Mouse (Mus musculus): ENCODE measurements around the gene Trim24.

Gene Trim24

DNA sequence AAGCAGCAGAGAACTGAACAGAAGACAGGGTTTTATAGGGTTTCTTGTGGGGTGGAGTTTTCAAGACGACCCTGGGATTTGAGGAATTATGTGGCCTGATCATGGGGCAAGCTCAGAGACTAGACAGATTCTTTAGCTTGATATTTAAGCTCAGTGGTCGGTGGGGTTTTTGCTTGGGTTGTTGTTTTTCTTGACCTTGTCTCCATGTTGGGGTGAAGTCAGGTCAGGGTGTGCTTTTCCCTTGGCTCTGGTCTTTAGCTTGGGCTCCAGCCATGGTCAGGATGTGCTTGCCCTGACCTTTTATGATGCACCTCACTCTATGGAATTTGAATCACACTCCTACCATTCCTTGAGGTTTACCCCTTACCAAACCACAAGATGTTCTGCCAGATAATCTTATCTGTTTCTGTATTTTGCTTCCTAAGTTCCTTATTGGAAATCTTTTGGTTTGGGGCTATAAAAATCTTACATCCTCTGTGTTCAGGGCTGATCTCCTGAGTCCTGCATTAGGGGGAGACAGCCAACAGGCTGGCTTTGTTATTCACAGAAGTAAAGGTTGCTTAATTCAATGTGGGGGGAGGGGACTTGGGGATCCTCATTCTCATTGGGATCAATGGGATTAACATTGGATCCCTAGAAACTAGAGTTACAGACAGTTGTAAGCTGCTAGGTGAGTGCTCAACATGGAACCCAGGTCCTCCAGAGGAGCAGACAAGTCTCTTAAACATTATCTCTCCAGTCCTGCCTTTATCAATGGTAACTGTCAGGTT is 6.5 kb upstream of the Trim24 start:
- no peak for DNase-seq

DNA sequence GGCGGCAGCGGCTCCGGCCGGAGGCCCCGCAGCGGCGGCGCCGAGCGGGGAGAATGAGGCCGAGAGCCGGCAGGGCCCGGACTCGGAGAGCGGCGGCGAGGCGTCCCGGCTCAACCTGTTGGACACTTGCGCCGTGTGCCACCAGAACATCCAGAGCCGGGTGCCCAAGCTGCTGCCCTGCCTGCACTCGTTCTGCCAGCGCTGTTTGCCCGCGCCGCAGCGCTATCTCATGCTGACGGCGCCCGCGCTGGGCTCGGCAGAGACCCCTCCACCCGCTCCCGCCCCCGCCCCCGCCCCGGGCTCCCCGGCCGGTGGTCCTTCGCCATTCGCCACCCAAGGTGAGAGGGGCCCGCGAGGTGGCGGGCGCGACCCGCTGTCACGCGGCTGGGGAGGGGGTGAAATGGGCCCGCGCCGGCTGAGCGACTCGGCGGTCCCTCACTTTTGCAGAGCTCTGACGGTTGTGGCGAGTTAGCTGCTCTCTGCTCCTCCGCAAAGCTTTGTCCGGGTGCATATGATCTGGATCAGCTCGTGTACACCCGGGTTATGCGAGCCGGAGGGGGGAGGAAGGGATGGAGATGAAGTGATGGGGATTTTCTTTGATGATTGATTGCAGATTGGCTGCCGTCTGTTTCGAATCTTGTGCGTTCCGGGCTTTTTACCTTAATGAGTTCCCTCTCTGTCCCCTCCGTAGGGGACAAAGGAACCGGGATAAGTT is 683 bp downstream of the Trim24 start:
- peak; percentile 49 for DNase-seq

DNA sequence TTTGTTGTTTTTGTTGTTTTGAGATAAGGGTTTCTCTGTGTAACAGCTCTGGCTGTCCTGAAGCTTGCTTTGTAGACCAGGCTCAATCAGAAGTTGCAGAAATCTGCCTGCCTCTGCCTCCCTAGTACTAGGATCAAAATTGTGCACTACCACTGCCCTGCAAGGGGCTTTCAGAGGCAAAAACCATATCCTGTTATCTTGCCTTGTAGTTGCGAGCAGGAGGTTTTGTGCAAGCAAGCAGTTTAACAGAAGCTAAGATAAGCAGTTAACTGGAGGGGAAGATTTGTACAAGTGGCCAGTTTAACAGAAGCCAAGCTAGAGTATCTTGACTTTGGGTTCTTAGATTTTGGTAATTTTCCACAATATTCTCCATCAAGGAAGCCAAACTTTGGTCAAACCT is 2.2 kb downstream of the Trim24 start:
- no peak for DNase-seq

DNA sequence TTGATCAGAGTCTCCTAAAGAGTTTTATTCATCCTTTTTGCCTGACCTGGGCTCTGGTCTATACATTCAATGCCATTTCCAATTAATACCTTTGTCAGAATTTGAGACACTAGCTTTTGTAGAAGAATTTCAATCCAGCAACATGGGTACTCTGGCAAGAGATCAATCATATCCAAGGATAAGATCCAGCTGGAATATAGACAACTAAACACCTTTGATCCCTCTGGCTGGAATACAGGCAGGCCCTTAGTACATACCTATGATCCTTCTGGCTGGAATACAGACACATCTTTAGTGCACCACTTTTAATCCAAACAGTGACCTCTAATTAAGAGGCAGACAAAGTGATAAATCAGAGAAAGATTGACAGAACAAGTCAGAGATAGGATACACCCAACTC is 3.1 kb downstream of the Trim24 start:
- no peak for DNase-seq

DNA sequence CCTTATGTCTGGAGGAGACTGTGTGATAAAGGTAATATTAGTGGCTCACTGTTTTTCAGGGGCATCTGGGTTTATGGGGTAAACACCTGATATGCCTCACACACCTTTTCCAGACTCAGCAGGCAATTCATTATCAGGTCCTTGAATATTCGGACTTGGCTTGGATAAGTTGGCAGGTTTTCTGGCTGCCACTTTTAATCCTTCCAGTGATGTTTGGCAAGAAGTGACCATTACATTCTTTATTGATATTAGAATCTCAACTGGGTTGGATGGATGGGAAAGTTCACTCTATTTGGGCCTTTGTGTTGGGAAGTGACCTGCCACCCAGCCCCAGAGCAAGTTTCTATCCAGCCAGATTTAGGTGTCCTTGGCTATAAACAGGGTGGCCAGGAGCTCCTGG is 7.6 kb downstream of the Trim24 start:
- DNase-seq: no peak

DNA sequence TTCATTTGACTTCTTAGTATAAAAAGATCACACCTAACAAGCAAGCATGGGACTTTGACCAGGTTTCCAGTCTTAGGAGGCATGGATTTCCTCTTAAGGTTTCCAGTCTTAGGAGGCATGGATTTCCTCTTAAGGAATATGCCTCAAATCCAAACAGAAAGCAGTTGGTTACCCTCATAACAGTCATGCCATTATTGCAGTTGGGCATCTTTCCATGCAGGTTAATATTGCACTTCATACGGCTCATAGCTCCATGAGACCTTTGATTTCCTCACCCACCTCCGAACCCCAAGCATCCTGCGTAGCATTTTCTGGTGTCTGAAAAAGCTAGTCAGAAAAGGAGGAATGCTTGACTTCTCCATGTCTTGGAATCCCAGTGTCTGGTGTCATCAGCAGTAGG is 10.0 kb downstream of the Trim24 start:
- no peak for DNase-seq

DNA sequence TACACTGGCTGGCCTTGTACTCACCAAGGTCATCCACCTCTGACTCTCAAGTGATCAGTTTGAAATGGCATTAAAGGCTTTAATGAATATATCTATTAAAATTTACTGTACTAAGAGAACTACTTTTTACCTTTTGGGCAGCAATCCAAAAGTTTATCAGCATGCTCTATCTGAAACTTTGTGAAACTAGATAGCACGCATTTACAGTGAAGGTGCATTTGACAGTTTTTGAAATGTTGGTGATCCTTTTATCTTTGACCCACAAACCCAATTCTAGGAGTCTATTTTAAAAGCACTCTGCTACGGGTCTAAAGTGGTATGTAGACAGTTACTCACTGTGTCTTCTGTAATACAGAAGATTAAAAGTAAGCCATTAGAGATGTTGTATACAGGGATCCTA is 23.0 kb downstream of the Trim24 start:
- no peak for DNase-seq

DNA sequence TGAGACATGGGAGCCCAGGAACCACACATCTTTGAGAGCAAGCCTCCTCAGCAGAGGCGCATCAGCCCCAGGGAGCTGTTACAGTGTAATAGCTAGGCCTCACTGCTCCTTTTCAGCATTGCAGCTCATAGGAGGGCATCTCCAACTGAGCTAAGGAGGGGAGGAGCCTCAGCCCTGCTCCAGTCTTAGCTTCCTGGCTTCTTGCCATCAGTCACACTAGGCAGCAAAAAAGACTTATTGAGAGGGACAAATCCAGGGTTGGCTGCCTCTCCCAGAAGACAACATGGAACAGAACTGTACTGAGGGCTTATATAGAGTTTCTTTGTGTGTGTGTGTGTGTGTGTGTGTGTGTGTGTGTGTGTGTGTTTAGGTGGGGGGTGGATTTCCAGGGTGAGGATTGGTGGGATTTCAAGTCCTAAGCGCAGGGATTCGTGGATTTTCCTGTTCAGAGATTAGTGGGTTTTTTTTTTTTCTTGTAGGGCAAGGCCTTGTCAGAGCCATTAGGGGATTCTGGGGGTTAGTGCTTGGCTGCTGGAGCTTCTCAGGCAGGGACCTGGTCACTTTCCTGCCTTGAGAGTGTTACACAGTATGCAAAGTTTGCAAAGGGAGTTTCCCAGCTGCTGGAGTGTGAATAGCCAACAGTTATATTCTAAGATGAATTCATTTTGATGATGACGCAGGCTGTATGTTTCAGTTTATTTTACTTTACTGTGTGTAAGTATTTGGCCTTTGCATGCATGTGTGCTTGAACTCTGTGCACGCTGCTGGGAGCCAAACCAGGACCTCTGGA is 25.2 kb downstream of the Trim24 start:
- DNase-seq: peak; percentile 11

DNA sequence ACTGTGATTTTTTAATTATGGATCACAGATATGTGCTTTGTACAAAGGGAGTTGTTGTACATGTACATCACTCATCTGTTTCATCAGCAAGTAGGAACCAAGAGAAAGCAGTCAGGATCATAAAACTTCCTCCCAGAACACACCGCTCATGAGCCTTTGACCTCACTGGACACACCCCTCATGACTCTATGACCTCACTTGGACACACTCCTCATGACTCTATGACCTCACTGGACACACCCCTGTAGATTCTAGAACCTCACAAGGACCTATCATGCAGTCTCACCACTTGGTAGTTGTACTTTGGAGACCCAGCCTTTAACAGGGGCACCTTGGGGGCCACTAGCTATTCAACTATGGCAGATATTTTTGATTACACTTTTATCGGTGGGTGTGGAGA is 29.6 kb downstream of the Trim24 start:
- DNase-seq: no peak

DNA sequence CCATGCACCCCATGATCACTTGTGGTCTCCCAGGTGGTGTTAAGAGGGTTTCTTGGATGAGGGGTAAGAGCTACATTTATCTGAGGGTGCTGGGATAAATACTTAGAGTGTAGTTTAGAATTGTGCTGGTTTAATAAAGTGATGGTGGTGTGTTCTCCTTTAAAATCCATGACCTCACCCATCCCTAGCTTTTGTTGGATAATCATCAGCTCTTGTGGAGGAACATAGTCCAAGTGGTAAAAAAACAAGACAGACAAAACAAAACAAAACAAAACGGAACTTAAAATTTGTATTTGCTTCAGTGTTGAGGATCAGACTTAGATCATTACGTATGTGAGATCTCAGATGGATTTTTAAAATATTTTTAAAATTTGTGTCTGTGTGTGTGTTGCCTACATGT is 31.2 kb downstream of the Trim24 start:
- no peak for DNase-seq

DNA sequence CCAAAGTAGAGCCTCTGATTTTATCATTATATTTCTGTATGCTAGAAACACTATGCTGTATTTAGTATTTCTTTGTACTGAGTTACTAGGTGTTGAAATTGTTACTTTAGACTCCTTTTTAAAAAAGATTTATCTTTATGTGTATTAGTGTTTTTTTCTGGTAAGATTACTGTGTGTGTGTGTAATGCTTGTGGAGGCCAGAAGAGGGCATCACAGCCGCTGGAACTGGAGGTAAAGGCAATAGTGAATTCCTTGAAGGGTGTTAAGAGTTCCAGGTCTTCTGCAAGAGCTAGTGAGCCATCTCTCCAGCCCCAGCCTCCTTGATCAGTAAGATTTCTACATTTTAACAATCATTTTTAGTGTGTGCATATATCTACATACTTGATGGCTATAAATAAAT is 33.2 kb downstream of the Trim24 start:
- no peak for DNase-seq

DNA sequence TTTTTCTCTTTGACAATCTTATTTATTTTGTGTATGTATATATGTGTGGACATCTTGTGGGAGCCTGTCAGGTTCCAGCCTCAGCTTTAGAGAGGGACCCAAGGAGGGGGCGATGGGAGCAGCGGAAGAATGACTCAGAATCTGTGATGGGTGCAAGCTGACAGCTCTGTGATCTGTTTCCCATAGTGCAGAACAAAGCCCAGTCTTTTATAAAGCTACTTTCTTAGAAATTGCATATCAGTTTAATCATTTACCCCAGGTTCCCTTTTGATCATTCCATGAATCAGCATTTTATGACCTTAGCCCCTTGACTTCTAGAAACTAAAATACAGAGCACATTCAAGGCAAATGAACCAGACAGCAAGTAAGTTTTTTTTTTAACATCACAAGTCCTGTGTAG is 42.9 kb downstream of the Trim24 start:
- DNase-seq: no peak

DNA sequence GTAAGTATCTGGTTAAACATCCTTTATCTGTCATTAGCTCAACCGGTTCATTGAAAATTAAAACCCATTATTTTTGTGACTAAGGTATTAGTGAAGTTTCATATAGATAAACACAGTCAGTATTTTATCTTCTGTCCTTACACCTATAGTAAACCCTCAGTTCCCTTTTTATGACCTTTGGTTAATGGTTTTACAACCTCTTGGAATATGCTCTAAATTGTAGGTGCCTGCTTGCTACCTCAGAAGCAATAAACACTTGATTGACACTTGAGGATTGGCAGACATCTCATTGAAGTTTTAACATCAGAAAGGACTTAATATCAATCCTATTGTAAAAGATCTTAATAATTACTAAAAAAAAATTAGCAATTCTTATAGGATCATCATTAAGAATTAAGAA is 54.5 kb downstream of the Trim24 start:
- DNase-seq: no peak

DNA sequence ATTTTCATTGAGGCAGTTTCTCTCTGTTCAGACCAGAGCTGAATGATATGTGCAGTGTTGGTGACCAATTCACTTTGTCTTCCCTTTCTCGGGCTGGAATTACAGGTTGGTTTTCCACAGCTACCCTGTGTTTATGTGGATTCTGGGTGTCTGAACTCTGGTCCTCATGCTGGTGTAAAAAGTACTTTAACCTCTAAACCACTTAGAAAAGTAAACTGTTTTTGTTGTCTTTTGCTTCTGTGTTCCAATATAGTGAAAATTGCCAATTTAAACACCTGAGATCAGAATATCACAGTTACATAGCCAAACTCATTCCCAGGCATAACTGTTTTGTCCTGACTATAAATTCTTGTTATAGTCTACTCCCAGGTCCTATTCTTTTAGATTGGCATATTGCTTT is 56.1 kb downstream of the Trim24 start:
- DNase-seq: no peak

DNA sequence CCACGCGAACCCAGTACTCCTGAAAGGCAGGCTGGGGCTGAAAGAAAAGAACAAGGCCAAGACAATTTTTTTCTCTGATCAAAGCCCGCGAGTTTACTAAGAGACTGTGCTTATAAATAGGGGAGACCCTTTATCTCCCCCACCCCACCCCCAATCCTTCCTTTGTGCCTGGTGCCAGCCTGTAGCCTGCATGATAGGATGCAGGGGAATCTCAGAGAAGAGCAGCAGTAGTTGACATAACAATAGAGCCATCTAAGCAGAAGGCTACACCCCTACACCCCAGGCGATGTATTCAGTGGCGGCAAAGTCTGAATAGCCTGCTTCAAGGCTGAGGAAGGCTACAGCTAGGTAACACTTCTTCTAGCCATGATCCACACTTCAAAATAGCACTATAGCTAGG is 65.9 kb downstream of the Trim24 start:
- no peak for DNase-seq

DNA sequence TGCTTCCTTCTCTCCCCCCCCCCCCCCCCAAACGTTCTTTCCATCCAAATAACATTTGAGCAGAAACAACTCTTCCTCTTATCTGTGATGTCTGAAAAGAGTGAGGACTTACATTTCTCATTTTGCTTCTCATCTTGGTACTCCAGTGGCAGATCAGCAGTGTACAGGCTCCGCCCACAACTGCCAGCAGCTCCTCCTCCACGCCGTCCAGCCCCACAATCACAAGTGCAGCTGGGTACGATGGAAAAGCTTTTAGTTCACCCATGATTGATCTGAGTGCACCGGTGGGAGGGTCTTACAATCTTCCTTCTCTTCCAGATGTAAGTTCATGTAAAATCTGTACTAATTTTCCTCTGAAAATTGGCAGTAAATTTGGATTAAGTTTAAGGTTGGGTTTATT is 80.7 kb downstream of the Trim24 start:
- DNase-seq: no peak

DNA sequence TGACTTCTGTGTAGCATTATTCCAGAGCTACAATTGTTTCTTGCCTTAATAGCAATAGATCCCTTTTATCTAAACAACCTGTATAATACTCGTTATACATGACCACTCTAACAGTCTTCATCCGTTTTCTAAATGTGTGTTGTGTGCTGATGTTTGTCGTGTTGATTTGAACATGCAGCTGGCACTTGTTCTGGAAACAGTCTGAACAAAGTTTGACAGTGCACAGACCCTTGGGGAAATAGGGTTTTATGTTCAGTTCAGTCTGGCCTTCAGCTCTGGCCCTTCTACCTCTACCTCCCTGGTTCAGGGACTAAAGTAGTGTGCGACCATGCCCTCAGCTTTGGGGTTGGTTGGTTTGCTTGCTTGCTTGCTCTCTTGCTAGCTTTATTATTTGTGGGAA is 96.8 kb downstream of the Trim24 start:
- no peak for DNase-seq

DNA sequence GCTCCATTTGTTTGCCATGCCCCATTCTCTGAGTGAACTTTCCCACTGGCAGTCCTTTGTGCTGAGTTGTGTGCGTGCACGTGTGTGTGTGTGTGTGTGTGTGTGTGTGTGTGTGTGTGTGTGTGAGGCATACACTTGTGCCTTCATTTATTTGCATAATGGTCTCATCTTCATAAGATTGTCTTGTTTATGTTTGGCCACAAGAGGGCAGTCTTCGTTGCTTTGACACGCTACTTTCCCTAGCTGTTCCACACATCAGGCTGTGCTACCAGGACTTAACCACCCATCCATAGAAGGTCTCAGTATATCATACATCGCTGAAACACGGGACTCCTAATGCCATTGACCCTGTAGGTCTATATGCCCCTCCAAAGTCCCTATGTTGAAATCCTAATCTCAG is 136.8 kb downstream of the Trim24 start:
- peak; percentile 32 for DNase-seq

DNA sequence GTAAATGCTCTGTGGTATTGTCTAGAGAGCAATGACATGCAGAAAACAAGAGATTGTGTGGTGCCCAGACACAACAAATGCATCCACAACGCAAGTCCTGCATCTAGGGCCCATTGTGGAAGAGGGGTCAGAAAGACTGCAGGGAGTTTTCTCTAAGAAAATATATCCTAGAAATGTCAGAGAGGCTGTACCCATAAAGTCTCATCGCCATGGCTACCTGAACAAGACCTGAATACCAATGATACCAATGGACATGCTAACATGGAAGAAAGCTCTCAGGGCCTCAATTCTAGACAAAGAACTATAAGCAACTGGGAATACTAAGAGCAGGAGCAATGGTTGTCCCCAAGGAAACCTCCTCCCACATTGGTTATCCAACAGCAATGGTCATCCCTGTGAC is 142.2 kb downstream of the Trim24 start:
- DNase-seq: no peak

Measured in right cerebral cortex, postnatal 4 days (tissue).